In the genomic region with DNA sequence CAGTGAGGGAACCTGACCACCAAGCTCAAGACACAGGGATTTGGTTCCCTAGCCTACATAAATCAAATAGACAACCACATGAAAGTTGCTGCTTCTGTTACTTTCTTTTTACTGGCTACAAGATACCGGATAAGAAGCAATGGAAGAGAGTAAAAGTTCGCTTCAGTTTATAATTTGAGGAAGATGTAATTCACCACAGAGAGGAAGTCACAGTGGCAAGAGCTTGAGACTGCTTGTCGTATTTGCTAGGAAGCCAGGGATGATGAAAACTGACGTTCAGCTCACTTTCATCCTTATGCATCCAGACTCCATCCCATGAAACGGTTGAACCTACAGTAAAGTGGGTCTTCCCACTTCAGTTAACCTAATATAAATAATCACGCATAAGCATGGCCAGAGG, we compare ENCODE assay signal across 22 mouse cellular contexts.
DNase-seq lines count a peak whose midpoint lies in the region; ATAC-seq and TF ChIP-seq lines count a peak whose summit lies in the region.
"Had no signal": no experiment of that assay in that cellular context is flagged by ENCODE, and none has a peak within 500 bp of the region (broad histone marks: within the 10 kb centered on the region; RNA-seq: fewer than 3 reads in every experiment).

No protein-coding gene starts in this region.

- H3K4me2 ChIP-seq in forebrain, embryonic 15.5 days (replicated peaks), result no peak overlapping the region
- H3K4me2 ChIP-seq: forebrain, embryonic 13.5 days; heart, embryonic 11.5 days; liver, embryonic 13.5 days; lung, embryonic 14.5 days; midbrain, embryonic 12.5 days had no signal

- no peaks in the 10 kb centered on the region for H3K36me3 ChIP-seq in heart, embryonic 10.5 days
- no peaks in the 10 kb centered on the region for H3K36me3 ChIP-seq in forebrain, embryonic 15.5 days
- H3K36me3 ChIP-seq: liver, embryonic 13.5 days; midbrain, embryonic 12.5 days had no signal

- no peaks in the 10 kb centered on the region for H3K4me1 ChIP-seq in heart, embryonic 10.5 days
- peaks cover 1% of the 10 kb centered on the region; the same call in 1 of the 2 replicates for H3K4me1 ChIP-seq in bone marrow, adult 2 months (ENCODE audit: control insufficient read depth, insufficient read depth, low read length)
- H3K4me1 ChIP-seq in forebrain, embryonic 15.5 days, result no peaks in the 10 kb centered on the region
- H3K4me1 ChIP-seq: forebrain, embryonic 13.5 days; liver, embryonic 13.5 days; midbrain, embryonic 12.5 days had no signal

- H3K9ac ChIP-seq in forebrain, embryonic 15.5 days (replicated peaks), result no peak overlapping the region
- H3K9ac ChIP-seq: forebrain, embryonic 13.5 days; liver, embryonic 13.5 days; lung, embryonic 14.5 days; midbrain, embryonic 12.5 days had no signal

- ATAC-seq in neutrophil, adult 5-6 weeks (ENCODE audit: extremely low read depth, insufficient number of reproducible peaks, low FRiP score, poor library complexity, severe bottlenecking), result peak; percentile 45; the same call in 1 of the 2 replicates
- ATAC-seq in forebrain, embryonic 15.5 days (replicated peaks), result no peak
- ATAC-seq: forebrain, embryonic 13.5 days; Patski had no signal

- H3K4me3 ChIP-seq in heart, embryonic 10.5 days, result no peak overlapping the region
- H3K4me3 ChIP-seq in bone marrow, adult 2 months (replicated peaks; ENCODE audit: control insufficient read depth, low read depth, low read length), result no peak overlapping the region
- no peak overlapping the region for H3K4me3 ChIP-seq in forebrain, embryonic 15.5 days
- H3K4me3 ChIP-seq: forebrain, embryonic 13.5 days; liver, embryonic 13.5 days; midbrain, embryonic 12.5 days had no signal

- H3K9me3 ChIP-seq in heart, embryonic 10.5 days, result no peaks in the 10 kb centered on the region
- no peaks in the 10 kb centered on the region for H3K9me3 ChIP-seq in forebrain, embryonic 15.5 days
- H3K9me3 ChIP-seq: forebrain, embryonic 13.5 days; liver, embryonic 13.5 days; midbrain, embryonic 12.5 days had no signal

- no peak for TF ChIP-seq POLR2A in bone marrow, adult 2 months (IDR thresholded peaks at IDR 0.05; ENCODE audit: borderline replicate concordance, control insufficient read depth, low read depth, low read length)

- H3K27me3 ChIP-seq in heart, embryonic 10.5 days (ENCODE audit: insufficient read depth, poor library complexity, severe bottlenecking), result no peaks in the 10 kb centered on the region
- H3K27me3 ChIP-seq in forebrain, embryonic 15.5 days, result no peaks in the 10 kb centered on the region
- H3K27me3 ChIP-seq: forebrain, embryonic 13.5 days; liver, embryonic 13.5 days; midbrain, embryonic 12.5 days; Patski had no signal

- no peak for TF ChIP-seq CTCF in bone marrow, adult 2 months (IDR thresholded peaks at IDR 0.05; ENCODE audit: control insufficient read depth, insufficient read depth, low read length)

- H3K27ac ChIP-seq in heart, embryonic 10.5 days, result no peak overlapping the region
- peak overlapping the region; percentile 62; the same call in 1 of the 2 replicates for H3K27ac ChIP-seq in bone marrow, adult 2 months (ENCODE audit: control insufficient read depth, insufficient read depth, low read depth, low read length, poor library complexity)
- H3K27ac ChIP-seq in forebrain, embryonic 15.5 days (replicated peaks), result no peak overlapping the region
- H3K27ac ChIP-seq: forebrain, embryonic 13.5 days; liver, embryonic 13.5 days; midbrain, embryonic 12.5 days had no signal

- 84% methylated on average over 6 of the region's 6 CpGs for WGBS in heart, embryonic 10.5 days
- 11% methylated on average over 6 of the region's 6 CpGs for WGBS in bone marrow, adult 2 months
- 89% methylated on average over 6 of the region's 6 CpGs for WGBS in forebrain, embryonic 15.5 days

- DNase-seq in heart, adult 8-10 months (ENCODE audit: low spot score), result peak; percentile 10
- DNase-seq in heart, embryonic 10.5 days (ENCODE audit: low spot score), result no peak
- peak; percentile 7 for DNase-seq in induced T-regulatory cell, adult 2 months (ENCODE audit: low read depth)
- DNase-seq in adrenal gland, postnatal 4 days (ENCODE audit: low spot score in 2 of 2), result no peak
- no peak for DNase-seq in layer of hippocampus, adult 8-10 months (ENCODE audit: low spot score in 2 of 2)
- DNase-seq: adrenal gland, postnatal 36 days; cerebellum, adult 2 months; cerebellum, postnatal 36 days; gastrocnemius, postnatal 25 days; kidney, adult 18-20 months; liver, embryonic 13.5 days; lung, embryonic 14.5 days; retina, postnatal 1 day; right cerebral cortex, postnatal 25 days; thymus, postnatal 25 days had no signal

Comparison
In these comparisons a context has a peak if more than half of its experiments do, and no peak if none do; other contexts are left out.
1. DNase-seq: peak in heart, adult 8-10 months (single experiment) and induced T-regulatory cell, adult 2 months (single experiment); none in heart, embryonic 10.5 days (single experiment), adrenal gland, postnatal 4 days (0 of 2) and layer of hippocampus, adult 8-10 months (0 of 2).